Mouse (Mus musculus) midbrain, embryonic 14.5 days (tissue): ENCODE results near the gene Ncf2. TPM values are rescaled to one million over a fixed set of nuclear protein-coding genes. Genes with fewer than 3 reads are reported as not detected.

Experiments used
- ATAC-seq: fragments of 200-750 bp; cut with Nextera tagmentation; 2 replicates; pipeline ENCODE4 v1.8.0; 2017; ENCODE audit warnings: moderate number of reproducible peaks, moderate library complexity; ENCODE audit not compliant: low FRiP score, low TSS enrichment
- DNase-seq: peaks from one replicate; pipeline ENCODE4 v3.0.0-alpha.2; 2015
- H3K27ac ChIP-seq: fragments of 300-500 bp; sonication (generic); replicated peaks from 2 replicates; pipeline ENCODE4 v1.5.1; 2014; ENCODE audit warnings: mild to moderate bottlenecking, low read depth, low read length, moderate library complexity
- H3K27me3 ChIP-seq: fragments of 300-500 bp; sonication (generic); 2 replicates; pipeline ENCODE4 v1.6.1; 2014; ENCODE audit warnings: low read length, control low read depth, mixed read lengths; ENCODE audit not compliant: control insufficient read depth, insufficient read depth
- H3K36me3 ChIP-seq: fragments of 300-500 bp; sonication (generic); 2 replicates; pipeline ENCODE4 v1.6.1; 2014; ENCODE audit warnings: low read length, control low read depth; ENCODE audit not compliant: control insufficient read depth, insufficient read depth
- H3K4me1 ChIP-seq: fragments of 300-500 bp; sonication (generic); 2 replicates; pipeline ENCODE4 v1.6.1; 2014; ENCODE audit warnings: mild to moderate bottlenecking, antibody characterized with exemption, low read length, control low read depth; ENCODE audit not compliant: control insufficient read depth, insufficient read depth
- H3K4me2 ChIP-seq: fragments of 300-500 bp; sonication (generic); 2 replicates; pipeline ENCODE4 v1.6.1; 2014; ENCODE audit warnings: mild to moderate bottlenecking, low read length, moderate library complexity
- H3K4me3 ChIP-seq: fragments of 300-500 bp; sonication (generic); replicated peaks from 2 replicates; pipeline ENCODE4 v1.5.1; 2014; ENCODE audit warnings: low read depth, low read length
- H3K9ac ChIP-seq: fragments of 300-500 bp; sonication (generic); replicated peaks from 2 replicates; pipeline ENCODE4 v1.6.1; 2014; ENCODE audit warnings: mild to moderate bottlenecking, low read length, moderate library complexity
- H3K9me3 ChIP-seq: fragments of 300-500 bp; sonication (generic); 2 replicates; pipeline ENCODE4 v1.6.1; 2016; ENCODE audit warnings: low read length, control low read depth, mixed read lengths; ENCODE audit not compliant: control insufficient read depth
- WGBS: fragments of 180-500 bp; shearing (Covaris S2); extraction: QIAGEN DNeasy Blood & Tissue Kit; methylation state at CpG from one replicate; pipeline ENCODE4 v1.1.7; 2014; 5-methylcytosine and 5-hydroxymethylcytosine counted together
- polyA plus RNA-seq: library from polyadenylated mRNA; unstranded; fragments of >200 nt; fragmentation: Nextera tagmentation; extraction: Ambion mirVana; gene quantifications from 2 replicates; pipeline ENCODE4 v1.2.1, GENCODE M21; 2014

Ncf2 gene
- polyA plus RNA-seq, 1 experiment from 2014 or later, result 3.4 TPM

DNA sequence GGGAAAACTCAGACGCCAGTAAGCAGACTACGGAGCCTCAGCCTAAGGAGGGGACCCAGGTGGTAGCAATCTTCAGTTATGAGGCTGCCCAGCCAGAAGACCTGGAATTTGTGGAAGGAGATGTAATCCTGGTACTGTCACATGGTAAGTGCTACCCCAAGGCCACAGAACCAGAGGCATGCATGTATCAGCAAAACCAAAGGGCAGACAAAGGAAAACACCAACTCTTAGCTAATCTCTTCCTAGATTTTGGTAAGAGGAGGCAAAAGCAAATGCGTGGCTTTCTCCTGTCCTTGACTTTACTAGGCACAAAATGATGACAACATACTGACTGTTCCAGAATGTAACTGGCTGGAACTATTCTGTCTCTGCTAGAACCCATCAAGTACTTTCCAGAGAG lies 35.1 kb downstream of the Ncf2 start:
- H3K4me2 ChIP-seq, result no peak overlapping the region
- ATAC-seq, result no peak
- no peaks in the 10 kb centered on the region for H3K9me3 ChIP-seq
- no peak overlapping the region for H3K27ac ChIP-seq
- WGBS, result 93% methylated on average over 3 of the region's 3 CpGs
- peaks cover 47% of the 10 kb centered on the region for H3K36me3 ChIP-seq
- no peak for DNase-seq
- no peak overlapping the region for H3K4me3 ChIP-seq
- no peaks in the 10 kb centered on the region for H3K27me3 ChIP-seq
- H3K9ac ChIP-seq, result no peak overlapping the region
- H3K4me1 ChIP-seq, result no peaks in the 10 kb centered on the region; the same call in 1 of the 2 replicates

DNA sequence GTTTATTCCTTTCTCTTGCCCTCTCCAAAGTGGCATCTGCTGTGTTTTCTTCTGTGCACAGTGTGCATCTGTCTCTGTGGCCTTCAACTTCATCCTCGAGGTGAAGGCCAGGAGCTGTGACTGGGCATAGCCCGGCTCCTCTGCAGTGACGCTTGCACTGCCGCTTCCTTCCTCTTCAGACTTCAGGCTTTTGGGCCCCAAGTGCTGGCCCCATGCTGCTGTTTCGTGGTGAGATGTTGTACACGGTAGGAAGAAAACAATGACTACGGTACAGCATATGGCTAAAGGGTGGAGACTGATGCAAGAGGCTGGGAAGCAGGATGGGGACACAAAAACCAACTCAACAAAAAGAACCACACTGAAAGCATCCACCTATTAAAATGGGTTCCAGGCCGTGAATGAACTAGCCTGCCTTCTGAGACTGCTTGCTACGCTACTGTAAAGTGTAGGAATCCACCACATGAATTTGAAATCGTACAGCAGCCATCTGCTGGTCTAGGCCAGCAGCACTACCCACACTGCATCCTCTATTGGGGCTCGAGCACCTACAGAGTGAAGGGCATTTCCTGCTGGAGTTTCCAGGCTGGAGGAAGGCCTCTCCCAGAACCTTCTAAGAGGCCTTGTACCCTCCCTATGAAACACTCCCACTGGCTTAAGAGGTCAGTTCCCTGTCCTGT lies 38.2 kb downstream of the Ncf2 start:
- Histone ChIP-seq H3K27ac (no peak overlapping the region), H3K4me2 (no peak overlapping the region), H3K4me1 (no peaks in the 10 kb centered on the region), H3K9me3 (no peaks in the 10 kb centered on the region), H3K4me3 (no peak overlapping the region), H3K36me3 (peaks cover 73% of the 10 kb centered on the region), H3K27me3 (no peaks in the 10 kb centered on the region), H3K9ac (no peak overlapping the region)
- no peak for ATAC-seq
- 90% methylated on average over 10 of the region's 11 CpGs for WGBS
- DNase-seq, result no peak

DNA sequence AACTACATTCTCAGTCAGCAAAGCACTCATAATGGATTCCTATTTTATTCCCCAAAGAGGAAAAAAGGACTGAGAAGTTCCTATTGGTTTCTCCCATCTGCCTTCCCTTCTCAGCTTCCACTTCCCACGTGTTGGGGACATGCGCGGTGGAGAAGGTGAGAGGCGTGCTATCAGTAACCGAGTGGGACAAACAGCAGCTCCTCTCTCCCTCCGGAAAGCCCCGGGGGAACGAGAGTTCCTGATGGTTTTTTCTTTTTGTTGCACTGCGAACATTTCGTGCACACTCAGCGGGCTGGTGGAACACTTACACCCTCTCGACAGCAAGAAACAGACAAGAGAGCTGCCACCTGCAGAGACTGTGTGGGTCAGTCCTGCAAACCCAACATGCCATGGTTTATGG lies 38.8 kb downstream of the Ncf2 start:
- H3K27ac ChIP-seq, result no peak overlapping the region

DNA sequence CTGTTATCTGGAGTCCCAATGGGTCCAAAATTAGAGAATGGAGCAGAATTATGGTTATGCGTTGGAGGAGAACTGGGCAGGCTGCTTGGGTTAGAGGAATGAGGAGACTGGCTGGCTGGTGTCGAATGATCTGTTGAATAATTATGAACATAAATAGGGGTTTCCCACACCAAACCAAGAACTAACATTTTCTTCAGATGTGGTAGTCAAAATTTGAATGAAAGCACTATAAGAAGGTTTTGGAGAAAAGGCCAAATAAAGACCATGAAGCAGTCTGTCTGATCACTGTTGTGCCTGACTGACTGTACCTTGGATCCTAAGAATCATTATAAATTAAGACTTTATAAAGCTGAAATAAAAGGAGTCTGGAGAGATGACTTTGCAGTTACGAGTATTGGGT lies 40.3 kb downstream of the Ncf2 start:
- ATAC-seq (no peak), DNase-seq (no peak)
- 97% methylated on average over 3 of the region's 3 CpGs for WGBS
- H3K4me3 ChIP-seq, result no peak overlapping the region
- H3K27ac ChIP-seq, result no peak overlapping the region
- no peaks in the 10 kb centered on the region for H3K4me1 ChIP-seq
- no peaks in the 10 kb centered on the region for H3K9me3 ChIP-seq
- H3K36me3 ChIP-seq, result peaks cover 89% of the 10 kb centered on the region
- H3K4me2 ChIP-seq, result no peak overlapping the region
- no peaks in the 10 kb centered on the region for H3K27me3 ChIP-seq
- H3K9ac ChIP-seq, result no peak overlapping the region

More for the DNA sequence above, 38.8 kb downstream of the Ncf2 start:
- Histone ChIP-seq H3K4me2 (no peak overlapping the region), H3K4me3 (no peak overlapping the region), H3K27me3 (no peaks in the 10 kb centered on the region), H3K4me1 (no peaks in the 10 kb centered on the region), H3K9me3 (no peaks in the 10 kb centered on the region), H3K36me3 (peaks cover 80% of the 10 kb centered on the region), H3K9ac (no peak overlapping the region)
- ATAC-seq (no peak), DNase-seq (no peak)
- WGBS, result 95% methylated on average over 12 of the region's 12 CpGs

DNA sequence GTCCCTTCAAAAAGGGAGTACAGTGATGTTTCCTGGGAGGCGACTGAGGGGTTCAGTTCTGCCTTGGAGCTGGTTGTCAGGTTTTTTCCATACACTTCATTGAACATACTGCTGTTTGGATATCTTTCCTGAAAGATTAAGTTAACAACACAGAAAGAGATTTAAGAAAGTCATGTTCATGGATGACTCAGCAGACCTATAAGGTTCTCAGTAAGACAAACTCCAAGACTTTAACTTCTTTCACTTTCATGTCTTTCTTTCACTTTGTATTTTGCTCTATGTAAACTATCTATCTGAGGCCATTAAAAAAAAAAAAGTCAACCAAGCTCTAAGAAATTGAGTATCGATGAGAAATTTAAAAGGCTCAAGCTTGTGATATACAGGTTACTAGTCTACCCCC lies 41.1 kb downstream of the Ncf2 start:
- H3K9ac ChIP-seq, result no peak overlapping the region
- no peak overlapping the region for H3K4me2 ChIP-seq
- H3K9me3 ChIP-seq, result no peaks in the 10 kb centered on the region
- no peaks in the 10 kb centered on the region for H3K27me3 ChIP-seq
- peaks cover 93% of the 10 kb centered on the region for H3K36me3 ChIP-seq
- H3K4me3 ChIP-seq, result no peak overlapping the region
- no peaks in the 10 kb centered on the region for H3K4me1 ChIP-seq
- ATAC-seq (no peak), DNase-seq (no peak)
- 95% methylated on average over 2 of the region's 2 CpGs for WGBS
- no peak overlapping the region for H3K27ac ChIP-seq

DNA sequence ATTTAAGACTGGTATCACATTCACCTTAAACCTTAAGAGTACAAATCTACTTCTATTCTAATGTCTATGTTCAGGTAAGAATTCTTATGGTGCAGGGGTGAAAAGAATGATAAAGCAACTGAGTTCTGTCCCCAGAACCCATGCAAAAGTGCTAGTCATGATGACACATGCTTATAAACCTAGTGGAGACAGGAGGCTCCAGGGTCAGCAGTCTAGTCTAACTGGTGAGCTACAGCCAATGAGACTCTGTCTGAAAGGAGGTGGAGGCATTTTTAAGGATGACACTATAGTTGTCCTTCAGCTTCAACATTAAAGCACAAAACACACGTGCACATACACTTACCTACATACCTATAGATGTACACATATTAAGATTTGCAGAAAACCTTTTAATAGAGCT lies 44.6 kb downstream of the Ncf2 start:
- DNase-seq, result no peak
- WGBS, result 92% methylated on average over 1 of the region's 1 CpGs
- H3K36me3 ChIP-seq, result peaks cover 94% of the 10 kb centered on the region

DNA sequence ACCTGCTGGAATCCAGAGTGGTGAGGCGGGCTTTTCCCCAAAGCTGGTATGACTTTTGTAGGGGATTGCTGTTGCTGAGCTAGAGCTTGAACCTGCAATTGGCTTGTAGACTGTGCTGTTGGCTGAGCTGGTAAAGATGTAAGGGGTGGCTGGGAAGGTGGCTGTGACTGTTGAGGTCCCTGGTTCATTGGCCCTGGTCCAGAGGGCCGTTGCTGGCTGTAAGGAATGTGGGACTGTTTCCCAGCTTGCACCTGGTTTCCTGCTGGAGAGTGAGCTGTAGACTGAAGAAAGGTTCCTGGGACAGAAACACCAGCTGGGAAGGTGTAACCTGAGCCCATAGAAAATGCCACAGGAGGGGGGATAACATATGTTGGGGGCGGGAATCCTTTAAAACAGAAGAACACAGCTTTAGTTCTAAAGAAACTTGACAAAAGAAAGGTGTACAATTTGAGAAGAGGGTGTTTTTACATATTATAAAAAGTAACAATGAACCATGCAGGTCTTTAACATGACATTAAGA lies 45.3 kb downstream of the Ncf2 start:
- Histone ChIP-seq H3K9me3 (no peaks in the 10 kb centered on the region), H3K36me3 (peaks cover 90% of the 10 kb centered on the region), H3K27ac (no peak overlapping the region), H3K9ac (no peak overlapping the region), H3K4me2 (no peak overlapping the region), H3K27me3 (no peaks in the 10 kb centered on the region), H3K4me1 (no peaks in the 10 kb centered on the region), H3K4me3 (no peak overlapping the region)
- DNase-seq (no peak), ATAC-seq (no peak)
- WGBS, result 85% methylated on average over 3 of the region's 3 CpGs

More for the DNA sequence above, 44.6 kb downstream of the Ncf2 start:
- no peaks in the 10 kb centered on the region for H3K9me3 ChIP-seq
- H3K27ac ChIP-seq, result no peak overlapping the region
- ATAC-seq, result no peak
- H3K9ac ChIP-seq, result no peak overlapping the region
- no peaks in the 10 kb centered on the region for H3K4me1 ChIP-seq
- H3K4me2 ChIP-seq, result no peak overlapping the region
- H3K4me3 ChIP-seq, result no peak overlapping the region
- no peaks in the 10 kb centered on the region for H3K27me3 ChIP-seq

DNA sequence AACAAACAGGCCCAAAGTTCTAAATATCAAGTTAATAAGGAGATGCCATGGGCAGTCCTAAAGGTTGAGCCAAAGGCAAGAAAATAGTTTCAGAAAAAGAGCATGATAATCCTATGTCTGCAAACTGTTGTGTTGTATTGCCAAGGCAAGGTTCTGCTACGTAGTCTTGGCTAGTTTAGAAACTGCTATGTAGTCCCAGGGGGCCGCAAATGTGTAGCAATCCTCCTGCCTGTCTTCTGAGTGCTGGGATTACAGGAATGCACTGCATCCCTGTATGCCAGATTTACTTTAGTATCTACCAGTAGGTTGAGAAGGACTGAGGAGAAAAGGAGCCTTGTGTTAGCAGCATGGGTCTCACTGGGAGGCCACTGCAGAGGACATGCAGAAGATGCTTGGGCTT lies 46.9 kb downstream of the Ncf2 start:
- no peak overlapping the region for H3K27ac ChIP-seq
- no peak for DNase-seq
- peaks cover 89% of the 10 kb centered on the region for H3K36me3 ChIP-seq
- H3K4me2 ChIP-seq, result no peak overlapping the region
- 94% methylated on average over 2 of the region's 2 CpGs for WGBS
- no peak for ATAC-seq
- no peaks in the 10 kb centered on the region for H3K27me3 ChIP-seq
- H3K9ac ChIP-seq, result no peak overlapping the region
- H3K4me1 ChIP-seq, result no peaks in the 10 kb centered on the region
- no peaks in the 10 kb centered on the region for H3K9me3 ChIP-seq
- H3K4me3 ChIP-seq, result no peak overlapping the region

DNA sequence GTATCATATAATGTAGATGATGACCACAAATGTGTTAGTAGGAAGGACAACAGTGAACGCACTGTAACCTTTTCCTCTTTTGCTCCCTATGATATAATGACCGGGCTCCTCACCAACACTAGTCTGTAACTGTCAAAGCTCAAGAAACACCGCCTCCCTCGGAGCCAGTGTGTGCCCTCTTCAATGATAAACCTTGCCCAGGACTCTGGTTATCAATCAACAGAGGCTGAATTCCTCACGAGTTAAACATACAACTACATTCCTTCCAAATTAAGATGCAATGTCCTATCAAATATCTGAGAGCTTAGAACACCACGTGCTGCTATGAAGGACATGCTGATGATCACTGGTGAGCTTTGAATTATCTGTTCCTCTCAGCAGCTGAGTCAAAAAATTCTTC lies 69.9 kb downstream of the Ncf2 start:
- Histone ChIP-seq H3K4me2 (no peak overlapping the region), H3K4me3 (no peak overlapping the region), H3K9me3 (no peaks in the 10 kb centered on the region), H3K4me1 (no peaks in the 10 kb centered on the region), H3K36me3 (peaks cover 34% of the 10 kb centered on the region), H3K27me3 (no peaks in the 10 kb centered on the region), H3K9ac (no peak overlapping the region), H3K27ac (no peak overlapping the region)
- DNase-seq (no peak), ATAC-seq (no peak)
- WGBS, result 95% methylated on average over 6 of the region's 6 CpGs
